Mouse (Mus musculus) liver, postnatal 0 days (tissue): ENCODE measurements around the gene C030005K15Rik.
"Not testable (repeated sequence)": the region's sequence is repeated elsewhere in the genome, so short reads cannot be mapped to it uniquely, and the experiment has no call there.

Source experiments
- CTCF ChIP-seq: sonication (generic); IDR thresholded peaks from 2 replicates; pipeline ENCODE4 v1.5.1; 2016; ENCODE audit warnings: antibody characterized with exemption, low read depth
- EP300 ChIP-seq: IDR thresholded peaks from 2 replicates; pipeline ENCODE4 v1.6.1; 2016; ENCODE audit warnings: antibody characterized with exemption, low read depth, mild to moderate bottlenecking

GRCm38 (mm10) chr10:97726655-97727054 is at the start of gene C030005K15Rik:
- TF ChIP-seq CTCF, EP300: not testable (repeated sequence)
